Mouse (Mus musculus) neural tube, embryonic 13.5 days (tissue): ENCODE measurements around the gene Tmem217. TPM values are rescaled to one million over a fixed set of nuclear protein-coding genes. Genes with fewer than 3 reads are reported as not detected.
"Not testable (repeated sequence)": the region's sequence is repeated elsewhere in the genome, so short reads cannot be mapped to it uniquely, and the experiment has no call there.

Experiments used
- ATAC-seq: fragments of 200-750 bp; cut with Nextera tagmentation; 2 replicates; pipeline ENCODE4 v1.8.0; 2017; ENCODE audit warnings: low read depth, mild to moderate bottlenecking, moderate TSS enrichment, moderate library complexity
- H3K27ac ChIP-seq: fragments of 300-500 bp; sonication (generic); replicated peaks from 2 replicates; pipeline ENCODE4 v1.5.1; 2015; ENCODE audit warnings: moderate library complexity, mild to moderate bottlenecking, inconsistent platforms
- H3K27me3 ChIP-seq: fragments of 300-500 bp; sonication (generic); 2 replicates; pipeline ENCODE4 v1.6.1; 2015; ENCODE audit warnings: mild to moderate bottlenecking, inconsistent platforms
- H3K36me3 ChIP-seq: fragments of 300-500 bp; sonication (generic); 2 replicates; pipeline ENCODE4 v1.6.1; 2015; ENCODE audit warnings: mild to moderate bottlenecking, inconsistent platforms
- H3K4me1 ChIP-seq: fragments of 300-500 bp; sonication (generic); replicated peaks from 2 replicates; pipeline ENCODE4 v1.6.1; 2015; ENCODE audit warnings: inconsistent platforms
- H3K4me2 ChIP-seq: fragments of 300-500 bp; sonication (generic); 2 replicates; pipeline ENCODE4 v1.6.1; 2015; ENCODE audit warnings: inconsistent platforms, mild to moderate bottlenecking, moderate library complexity
- H3K4me3 ChIP-seq: fragments of 300-500 bp; sonication (generic); 2 replicates; pipeline ENCODE4 v1.5.1; 2015; ENCODE audit warnings: mild to moderate bottlenecking, inconsistent platforms
- H3K9ac ChIP-seq: fragments of 300-500 bp; sonication (generic); 2 replicates; pipeline ENCODE4 v1.6.1; 2015; ENCODE audit warnings: moderate library complexity, mild to moderate bottlenecking, inconsistent platforms
- H3K9me3 ChIP-seq: fragments of 300-500 bp; sonication (generic); 2 replicates; pipeline ENCODE4 v1.6.1; 2016; ENCODE audit warnings: inconsistent platforms
- whole genome bisulfite sequencing: fragments of 180-500 bp; shearing (Covaris S2); methylation state at CpG from one replicate; pipeline ENCODE4 v1.1.7; 2015; 5-methylcytosine and 5-hydroxymethylcytosine counted together
- polyA plus RNA-seq: library from polyadenylated mRNA; unstranded; fragments of >200 nt; fragmentation: Nextera tagmentation; extraction: Ambion mirVana; gene quantifications from 2 replicates; pipeline ENCODE4 v1.2.1, GENCODE M21; 2015

The Tmem217 gene
- polyA plus RNA-seq, 1 experiment from 2014 or later = 1.9 TPM

GRCm38 (mm10) chr17:29498952-29499351 is 53.2 kb downstream of the Tmem217 start:
- not testable (repeated sequence) for ATAC-seq, H3K9me3 ChIP-seq, H3K4me3 ChIP-seq, H3K36me3 ChIP-seq, H3K9ac ChIP-seq, H3K27ac ChIP-seq, H3K4me2 ChIP-seq, H3K27me3 ChIP-seq
- WGBS = 95% methylated on average over 2 of the region's 2 CpGs
- peaks cover 10% of the 10 kb centered on the region; the same call in 1 of the 2 replicates for H3K4me1 ChIP-seq

- peaks cover 13% of the 10 kb centered on the region for H3K36me3 ChIP-seq
- H3K4me2 ChIP-seq = no peak overlapping the region
- H3K27ac ChIP-seq = no peak overlapping the region
- ATAC-seq = no peak
- peaks cover 19% of the 10 kb centered on the region for H3K4me1 ChIP-seq
- H3K4me3 ChIP-seq = no peak overlapping the region
- no peak overlapping the region for H3K9ac ChIP-seq
- no peaks in the 10 kb centered on the region for H3K27me3 ChIP-seq
- WGBS = 68% methylated on average over 4 of the region's 4 CpGs
- no peaks in the 10 kb centered on the region for H3K9me3 ChIP-seq
These were observed 54.2 kb downstream of the Tmem217 start for GRCm38 (mm10) chr17:29498028-29498427.

GRCm38 (mm10) chr17:29497481-29497880 is 54.7 kb downstream of the Tmem217 start:
- H3K4me2 ChIP-seq, ATAC-seq, H3K9me3 ChIP-seq, H3K9ac ChIP-seq, H3K4me3 ChIP-seq, H3K27me3 ChIP-seq, H3K27ac ChIP-seq: not testable (repeated sequence)
- 64% methylated on average over 1 of the region's 1 CpGs for WGBS
- peaks cover 13% of the 10 kb centered on the region for H3K36me3 ChIP-seq
- peaks cover 22% of the 10 kb centered on the region for H3K4me1 ChIP-seq

- ATAC-seq = no peak
- 89% methylated on average over 3 of the region's 3 CpGs for WGBS
These were observed 55.2 kb downstream of the Tmem217 start for GRCm38 (mm10) chr17:29497071-29497354.

GRCm38 (mm10) chr17:29496211-29497070 is 55.7 kb downstream of the Tmem217 start:
- Histone ChIP-seq H3K4me3 (no peak overlapping the region), H3K27me3 (no peaks in the 10 kb centered on the region), H3K36me3 (peaks cover 13% of the 10 kb centered on the region), H3K9ac (no peak overlapping the region), H3K27ac (no peak overlapping the region), H3K9me3 (no peaks in the 10 kb centered on the region), H3K4me1 (peaks cover 29% of the 10 kb centered on the region), H3K4me2 (no peak overlapping the region)
- WGBS = 80% methylated on average over 6 of the region's 6 CpGs
- ATAC-seq = no peak

More at GRCm38 (mm10) chr17:29497071-29497354, 55.2 kb downstream of the Tmem217 start:
- H3K36me3 ChIP-seq = peaks cover 13% of the 10 kb centered on the region
- H3K4me2 ChIP-seq = no peak overlapping the region
- H3K4me1 ChIP-seq = peaks cover 25% of the 10 kb centered on the region
- H3K9ac ChIP-seq = no peak overlapping the region
- H3K4me3 ChIP-seq = no peak overlapping the region
- no peak overlapping the region for H3K27ac ChIP-seq
- H3K27me3 ChIP-seq = no peaks in the 10 kb centered on the region
- no peaks in the 10 kb centered on the region for H3K9me3 ChIP-seq

GRCm38 (mm10) chr17:29494732-29495076 is 57.5 kb downstream of the Tmem217 start:
- H3K27me3 ChIP-seq = no peaks in the 10 kb centered on the region
- no peaks in the 10 kb centered on the region for H3K9me3 ChIP-seq
- H3K4me2 ChIP-seq = no peak overlapping the region
- peaks cover 13% of the 10 kb centered on the region for H3K36me3 ChIP-seq
- no peak for ATAC-seq
- peaks cover 31% of the 10 kb centered on the region for H3K4me1 ChIP-seq
- H3K4me3 ChIP-seq = no peak overlapping the region
- H3K27ac ChIP-seq = no peak overlapping the region; the same call in 1 of the 2 replicates
- WGBS = 63% methylated on average over 7 of the region's 8 CpGs
- H3K9ac ChIP-seq = no peak overlapping the region

GRCm38 (mm10) chr17:29494062-29494731 is 58.0 kb downstream of the Tmem217 start:
- WGBS = 76% methylated on average over 10 of the region's 10 CpGs

GRCm38 (mm10) chr17:29493461-29493980 is 58.7 kb downstream of the Tmem217 start:
- peaks cover 42% of the 10 kb centered on the region for H3K4me1 ChIP-seq
- H3K36me3 ChIP-seq = peaks cover 13% of the 10 kb centered on the region
- peak overlapping the region; percentile 91 for H3K4me2 ChIP-seq
- peak overlapping the region; percentile 22; the same call in 1 of the 2 replicates for H3K9ac ChIP-seq
- H3K27me3 ChIP-seq = no peaks in the 10 kb centered on the region
- WGBS = 70% methylated on average over 11 of the region's 11 CpGs
- 0 out of 2 replicates have a peak overlapping the region, but pooled peaks have one; percentile 13 for H3K27ac ChIP-seq
- H3K4me3 ChIP-seq = no peak overlapping the region
- ATAC-seq = no peak
- no peaks in the 10 kb centered on the region for H3K9me3 ChIP-seq

More at GRCm38 (mm10) chr17:29494062-29494731, 58.0 kb downstream of the Tmem217 start:
- Histone ChIP-seq H3K27me3 (no peaks in the 10 kb centered on the region), H3K4me2 (no peak overlapping the region), H3K9ac (no peak overlapping the region), H3K4me1 (peaks cover 36% of the 10 kb centered on the region), H3K9me3 (no peaks in the 10 kb centered on the region), H3K27ac (no peak overlapping the region; the same call in 1 of the 2 replicates), H3K4me3 (no peak overlapping the region), H3K36me3 (peaks cover 13% of the 10 kb centered on the region)
- no peak for ATAC-seq

GRCm38 (mm10) chr17:29492269-29493191 is 59.7 kb downstream of the Tmem217 start:
- Histone ChIP-seq H3K4me2 (peak overlapping the region; percentile 91), H3K4me3 (peak overlapping the region; percentile 91), H3K4me1 (peaks cover 44% of the 10 kb centered on the region), H3K36me3 (peaks cover 13% of the 10 kb centered on the region), H3K27me3 (no peaks in the 10 kb centered on the region), H3K9me3 (no peaks in the 10 kb centered on the region), H3K27ac (peak overlapping the region; percentile 93; the same call in 1 of the 2 replicates), H3K9ac (peak overlapping the region; percentile 93)
- WGBS = 2% methylated on average over 22 of the region's 22 CpGs
- no peak for ATAC-seq

GRCm38 (mm10) chr17:29491591-29492268 is 60.5 kb downstream of the Tmem217 start:
- WGBS = under 1% methylated on average over 48 of the region's 48 CpGs
- Histone ChIP-seq H3K9ac (peak overlapping the region; percentile 93), H3K27ac (peak overlapping the region; percentile 93), H3K9me3 (no peaks in the 10 kb centered on the region), H3K36me3 (peaks cover 13% of the 10 kb centered on the region), H3K4me2 (peak overlapping the region; percentile 91), H3K4me1 (peaks cover 44% of the 10 kb centered on the region), H3K4me3 (peak overlapping the region; percentile 91), H3K27me3 (no peaks in the 10 kb centered on the region)
- ATAC-seq = peak; percentile 5; the same call in 1 of the 2 replicates
